9 mouse cellular contexts compared by ENCODE assay signal in the genomic region with DNA sequence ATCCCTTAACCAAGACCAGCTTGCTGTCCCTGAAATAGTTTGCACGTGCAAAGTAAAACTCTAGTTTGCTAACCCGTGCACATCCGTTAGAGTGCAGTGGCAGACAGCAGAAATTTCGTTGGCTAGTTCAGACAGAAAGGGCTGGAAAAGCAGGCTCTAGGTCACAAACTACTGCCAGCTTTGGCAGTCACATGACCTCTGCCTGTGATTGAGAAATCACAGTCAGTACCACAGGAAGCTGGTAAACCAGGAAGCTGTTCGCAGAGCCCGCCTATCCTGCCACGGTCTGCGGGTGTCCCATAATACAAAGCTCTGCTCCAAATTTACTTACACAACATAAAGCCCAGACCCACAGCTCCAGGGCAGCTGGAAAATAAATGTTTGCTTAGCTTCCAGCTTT. TPM values are rescaled to one million over a fixed set of nuclear protein-coding genes. Genes with fewer than 3 reads are reported as not detected.
DNase-seq lines count a peak whose midpoint lies in the region; ATAC-seq and TF ChIP-seq lines count a peak whose summit lies in the region.
"Had no signal": no experiment of that assay in that cellular context is flagged by ENCODE, and none has a peak within 500 bp of the region (broad histone marks: within the 10 kb centered on the region; RNA-seq: fewer than 3 reads in every experiment).

No protein-coding gene starts in this region.

- H3ac ChIP-seq in myocyte (ENCODE audit: control insufficient read depth, insufficient read length), result no peak overlapping the region

- peak; percentile 70 for DNase-seq in urinary bladder, postnatal 14 days (ENCODE audit: low spot score)
- no peak for DNase-seq in urinary bladder, adult 2 months (ENCODE audit: low spot score)
- peak; percentile 63 for DNase-seq in gastrocnemius, postnatal 25 days
- peak; percentile 64 for DNase-seq in large intestine, adult 2 months (ENCODE audit: low read depth, low spot score)
- no peak for DNase-seq in left cerebral cortex, adult 18-20 months (ENCODE audit: low spot score in 2 of 2)
- DNase-seq in midbrain, embryonic 11.5 days (ENCODE audit: low spot score, missing footprints), result no peak
- DNase-seq in yolk sac, embryonic 10.5 days (ENCODE audit: low spot score), result no peak

- ATAC-seq in midbrain, embryonic 11.5 days (ENCODE audit: low FRiP score), result no peak

- no peak overlapping the region for H3K9ac ChIP-seq in midbrain, embryonic 11.5 days (ENCODE audit: low read length)

- no peaks in the 10 kb centered on the region; the same call in 1 of the 2 replicates for H3K9me3 ChIP-seq in midbrain, embryonic 11.5 days (ENCODE audit: control insufficient read depth, low read length)

- no peaks in the 10 kb centered on the region for H3K36me3 ChIP-seq in myocyte (ENCODE audit: control insufficient read depth, insufficient read depth)
- no peaks in the 10 kb centered on the region for H3K36me3 ChIP-seq in midbrain, embryonic 11.5 days (ENCODE audit: control insufficient read depth, insufficient read depth, low read length)

- H3K4me3 ChIP-seq in myocyte, result no peak overlapping the region
- H3K4me3 ChIP-seq in midbrain, embryonic 11.5 days (ENCODE audit: low read depth, low read length), result no peak overlapping the region

- H3K27ac ChIP-seq in midbrain, embryonic 11.5 days (ENCODE audit: low read depth, low read length), result no peak overlapping the region

- WGBS in large intestine, adult 2 months, result 7% methylated on average over 8 of the region's 8 CpGs
- 73% methylated on average over 8 of the region's 8 CpGs for WGBS in midbrain, embryonic 11.5 days

- TF ChIP-seq POLR2A in myocyte (IDR thresholded peaks at IDR 0.05; ENCODE audit: insufficient read length, low read depth), result no peak

- no peaks in the 10 kb centered on the region for H3K79me2 ChIP-seq in myocyte (ENCODE audit: control insufficient read depth, insufficient read depth)

- peaks cover 27% of the 10 kb centered on the region for H3K27me3 ChIP-seq in myocyte (ENCODE audit: control insufficient read depth, insufficient read depth, insufficient read length)
- H3K27me3 ChIP-seq in midbrain, embryonic 11.5 days (ENCODE audit: control insufficient read depth, insufficient read depth, low read length), result no peaks in the 10 kb centered on the region

- no peaks in the 10 kb centered on the region for H3K4me1 ChIP-seq in midbrain, embryonic 11.5 days (ENCODE audit: control insufficient read depth, insufficient read depth, low read length)

- peak overlapping the region; percentile 39 for H3K4me2 ChIP-seq in myocyte (ENCODE audit: low read depth)
- H3K4me2 ChIP-seq in midbrain, embryonic 11.5 days, result no peak overlapping the region

TF ChIP-seq in myocyte, 11 proteins besides CTCF, POLR2A, EP300 and RAD21:
- TF ChIP-seq CEBPB (IDR thresholded peaks at IDR 0.05; ENCODE audit: insufficient read depth, poor library complexity, severe bottlenecking) (peak; percentile 64; the same call in 1 of the 2 replicates), USF1 (IDR thresholded peaks at IDR 0.05; ENCODE audit: low read depth) (peak; percentile 71), TCF3 (IDR thresholded peaks at IDR 0.05; ENCODE audit: insufficient read length, low read depth) (no peak)

RNA-seq across cellular contexts. Expression of a gene that starts 2.4 kb away (rescaled TPM):
- polyA plus RNA-seq in urinary bladder, adult 2 months (2012; rRNA removed), result not detected in 2 replicates
- total RNA-seq in gastrocnemius, postnatal 25 days (2021), result not detected
- not detected in 2 replicates for polyA plus RNA-seq in large intestine, adult 2 months (2012; rRNA removed)
- not detected for polyA plus RNA-seq in myocyte (2012; fragmentation: generic; extraction: Trizol)
- total RNA-seq in left cerebral cortex, adult 18-20 months (2021), result not detected
- not detected in 2 replicates for polyA plus RNA-seq in midbrain, embryonic 11.5 days (2014; fragmentation: Nextera tagmentation; extraction: Ambion mirVana)
- polyA plus RNA-seq: cortical plate, adult 2 months had no signal

RNA-seq across cellular contexts. Expression of a gene that starts 15.1 kb away (rescaled TPM):
- 65.7 and 69.9 TPM in 2 replicates for polyA plus RNA-seq in urinary bladder, adult 2 months (2012; rRNA removed)
- 10 to 100 TPM; 10.7 to 13.0 TPM for total RNA-seq in gastrocnemius, postnatal 25 days (2021)
- polyA plus RNA-seq in large intestine, adult 2 months (2012; rRNA removed), result 20.7 and 27.0 TPM in 2 replicates
- 0.10 TPM for polyA plus RNA-seq in myocyte (2012; fragmentation: generic; extraction: Trizol)
- total RNA-seq in left cerebral cortex, adult 18-20 months (2021), result 10 to 100 TPM; 12.1 to 14.2 TPM
- 4.2 and 5.0 TPM in 2 replicates for polyA plus RNA-seq in midbrain, embryonic 11.5 days (2014; fragmentation: Nextera tagmentation; extraction: Ambion mirVana)

RNA-seq across cellular contexts. Expression of a gene that starts 34.8 kb away (rescaled TPM):
- polyA plus RNA-seq in urinary bladder, adult 2 months (2012; rRNA removed), result 7.3 and 7.5 TPM in 2 replicates
- 1 to 10 TPM in 1 of 2 experiments, under 1 TPM in 1; 0.59 to 1.1 TPM for total RNA-seq in gastrocnemius, postnatal 25 days (2021)
- polyA plus RNA-seq in large intestine, adult 2 months (2012; rRNA removed), result 2.8 and 3.0 TPM in 2 replicates
- 0.02 TPM for polyA plus RNA-seq in myocyte (2012; fragmentation: generic; extraction: Trizol)
- 1 to 10 TPM; 1.3 to 1.4 TPM for total RNA-seq in left cerebral cortex, adult 18-20 months (2021)
- 1.0 and 1.4 TPM in 2 replicates for polyA plus RNA-seq in midbrain, embryonic 11.5 days (2014; fragmentation: Nextera tagmentation; extraction: Ambion mirVana)

Comparison
In these comparisons a context has a peak if more than half of its experiments do, and no peak if none do; other contexts are left out.
1. DNase-seq: peak in urinary bladder, postnatal 14 days (single experiment), gastrocnemius, postnatal 25 days (single experiment) and large intestine, adult 2 months (single experiment); none in urinary bladder, adult 2 months (single experiment), left cerebral cortex, adult 18-20 months (0 of 2), midbrain, embryonic 11.5 days (single experiment) and yolk sac, embryonic 10.5 days (single experiment).